Mouse (Mus musculus) lung, embryonic 15.5 days (tissue): ENCODE results near the gene Serpina3b. TPM values are rescaled to one million over a fixed set of nuclear protein-coding genes. Genes with fewer than 3 reads are reported as not detected.
A peak's percentile ranks its signal among the peaks of the same experiment; 100 is the strongest.

Experiments used
- ATAC-seq: fragments of 200-750 bp; cut with Nextera tagmentation; 2 replicates; pipeline ENCODE4 v1.8.0; 2017; ENCODE audit warnings: moderate number of reproducible peaks, borderline replicate concordance; ENCODE audit not compliant: low FRiP score, low TSS enrichment; ENCODE audit errors: extremely low read depth
- H3K27ac ChIP-seq: fragments of 300-500 bp; sonication (generic); 2 replicates; pipeline ENCODE4 v1.5.1; 2015; ENCODE audit warnings: moderate library complexity, mild to moderate bottlenecking, inconsistent platforms
- H3K27me3 ChIP-seq: fragments of 300-500 bp; sonication (generic); 2 replicates; pipeline ENCODE4 v1.6.1; 2015; ENCODE audit warnings: inconsistent platforms
- H3K36me3 ChIP-seq: fragments of 300-500 bp; sonication (generic); 2 replicates; pipeline ENCODE4 v1.6.1; 2015; ENCODE audit warnings: inconsistent platforms
- H3K4me1 ChIP-seq: fragments of 300-500 bp; sonication (generic); 2 replicates; pipeline ENCODE4 v1.6.1; 2015; ENCODE audit warnings: inconsistent platforms
- H3K4me2 ChIP-seq: fragments of 300-500 bp; sonication (generic); 2 replicates; pipeline ENCODE4 v1.6.1; 2015; ENCODE audit warnings: inconsistent platforms, mild to moderate bottlenecking, moderate library complexity
- H3K4me3 ChIP-seq: fragments of 300-500 bp; sonication (generic); 2 replicates; pipeline ENCODE4 v1.5.1; 2015; ENCODE audit warnings: mild to moderate bottlenecking, inconsistent platforms
- H3K9ac ChIP-seq: fragments of 300-500 bp; sonication (generic); 2 replicates; pipeline ENCODE4 v1.6.1; 2015; ENCODE audit warnings: inconsistent platforms
- H3K9me3 ChIP-seq: fragments of 300-500 bp; sonication (generic); 2 replicates; pipeline ENCODE4 v1.6.1; 2016; ENCODE audit warnings: inconsistent platforms
- WGBS: fragments of 180-500 bp; shearing (Covaris S2); methylation state at CpG from one replicate; pipeline ENCODE4 v1.1.7; 2015; 5-methylcytosine and 5-hydroxymethylcytosine counted together
- polyA plus RNA-seq: library from polyadenylated mRNA; unstranded; fragments of >200 nt; fragmentation: Nextera tagmentation; extraction: Ambion mirVana; gene quantifications from 2 replicates; pipeline ENCODE4 v1.2.1, GENCODE M21; 2015

Serpina3b gene
- polyA plus RNA-seq, 1 experiment from 2014 or later, result not detected

DNA sequence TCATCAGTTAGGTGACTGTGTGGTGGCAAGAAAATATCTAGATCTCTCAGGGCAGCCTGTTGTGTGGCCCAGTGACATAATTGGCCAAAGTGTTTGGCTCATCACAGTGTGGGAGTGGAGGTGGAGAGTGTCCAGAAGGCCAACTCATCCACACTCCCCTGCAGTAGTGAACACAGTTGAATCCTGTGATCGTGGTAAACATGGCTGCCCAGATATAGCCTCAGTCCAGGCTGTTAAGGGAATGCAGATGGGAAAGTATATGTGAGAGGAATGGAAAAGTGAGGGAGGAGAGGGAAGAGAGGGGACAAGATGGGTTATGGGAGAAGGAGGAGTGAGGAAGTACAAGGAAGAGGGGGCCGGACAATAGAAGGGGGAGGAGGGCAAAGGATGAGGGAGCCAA is 51.2 kb downstream of the Serpina3b start:
- H3K27me3 ChIP-seq, result no peaks in the 10 kb centered on the region
- no peak overlapping the region for H3K27ac ChIP-seq
- WGBS, result 68% methylated on average over 2 of the region's 2 CpGs
- H3K4me1 ChIP-seq, result no peaks in the 10 kb centered on the region
- H3K9ac ChIP-seq, result no peak overlapping the region
- peak; percentile 11; the same call in 1 of the 2 replicates for ATAC-seq
- no peak overlapping the region for H3K4me3 ChIP-seq
- H3K9me3 ChIP-seq, result no peaks in the 10 kb centered on the region
- H3K36me3 ChIP-seq, result no peaks in the 10 kb centered on the region
- no peak overlapping the region for H3K4me2 ChIP-seq

DNA sequence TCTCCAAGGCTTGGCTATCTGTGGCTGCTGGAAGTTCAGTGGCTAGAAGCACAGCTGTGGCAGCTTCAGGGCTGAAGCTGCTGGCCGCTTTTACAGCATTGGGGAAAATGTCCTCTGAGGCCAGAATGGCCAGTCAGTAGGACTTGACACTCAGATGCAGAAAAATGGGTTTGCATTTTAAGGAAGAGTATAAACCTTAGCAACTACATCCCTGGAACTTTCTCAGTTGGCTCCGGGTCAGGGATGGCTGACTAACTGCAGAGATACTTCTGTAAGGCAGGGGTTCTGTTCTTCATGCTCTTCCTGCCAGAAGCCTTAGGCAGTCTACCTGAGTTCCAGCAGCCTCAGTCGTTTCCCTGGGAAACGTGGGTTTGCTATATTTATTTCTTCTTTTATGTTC is 57.2 kb downstream of the Serpina3b start:
- no peak overlapping the region for H3K4me2 ChIP-seq
- H3K36me3 ChIP-seq, result no peaks in the 10 kb centered on the region
- no peaks in the 10 kb centered on the region for H3K27me3 ChIP-seq
- no peaks in the 10 kb centered on the region for H3K4me1 ChIP-seq
- H3K4me3 ChIP-seq, result no peak overlapping the region
- 71% methylated on average over 4 of the region's 4 CpGs for WGBS
- no peak for ATAC-seq
- H3K27ac ChIP-seq, result no peak overlapping the region
- no peaks in the 10 kb centered on the region for H3K9me3 ChIP-seq
- no peak overlapping the region for H3K9ac ChIP-seq

DNA sequence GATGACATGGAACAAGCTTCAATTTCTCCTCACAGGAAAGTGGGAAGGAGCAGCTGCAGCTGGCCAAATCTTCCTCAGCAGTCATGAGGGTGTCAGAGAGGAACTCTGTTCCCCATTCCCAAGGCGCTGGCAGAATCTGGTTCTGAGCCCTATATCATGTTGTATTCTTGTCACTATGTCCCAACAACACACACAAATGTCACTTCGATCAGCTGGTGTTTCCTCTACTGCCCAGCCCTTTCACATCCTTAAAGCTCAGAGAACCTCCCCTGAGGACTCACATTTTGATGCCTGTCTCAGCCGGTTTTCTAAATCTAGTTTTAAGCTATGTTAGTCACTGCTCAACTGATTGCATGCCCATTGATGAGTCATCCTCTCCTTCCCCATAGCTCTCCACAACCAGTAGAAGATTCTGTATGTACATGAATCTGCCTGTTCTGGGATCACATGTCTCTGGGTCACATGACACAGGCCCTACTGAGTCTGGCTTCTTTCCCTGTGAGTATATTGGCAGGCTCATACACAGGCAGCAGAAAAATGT is 58.3 kb downstream of the Serpina3b start:
- H3K4me1 ChIP-seq, result no peaks in the 10 kb centered on the region
- ATAC-seq, result peak; percentile 76
- 0 out of 2 replicates have a peak overlapping the region, but pooled peaks have one; percentile 5 for H3K27ac ChIP-seq
- no peak overlapping the region for H3K4me2 ChIP-seq
- H3K27me3 ChIP-seq, result no peaks in the 10 kb centered on the region
- H3K36me3 ChIP-seq, result no peaks in the 10 kb centered on the region
- H3K4me3 ChIP-seq, result no peak overlapping the region
- H3K9ac ChIP-seq, result no peak overlapping the region
- 43% methylated on average over 3 of the region's 3 CpGs for WGBS
- no peaks in the 10 kb centered on the region for H3K9me3 ChIP-seq

Other genes with a start within 250 kb of the Serpina3b start
- gene Serpina1c, start 223.1 kb upstream of the Serpina3b start, polyA plus RNA-seq, result 0.36 and 1.8 TPM in 2 replicates
- 0.40 and 1.1 TPM in 2 replicates for gene Serpina1e, start 169.0 kb upstream of the Serpina3b start, polyA plus RNA-seq
- gene Serpina11, start 138.0 kb upstream of the Serpina3b start, polyA plus RNA-seq, result not detected in 2 replicates
- 0.24 and 0.32 TPM in 2 replicates for gene Serpina9, start 114.2 kb upstream of the Serpina3b start, polyA plus RNA-seq
- not detected in 2 replicates for gene Serpina12, start 83.6 kb upstream of the Serpina3b start, polyA plus RNA-seq
- 0.06 TPM in 1 of 2 replicates, not detected in the other for gene Serpina5, start 26.9 kb upstream of the Serpina3b start, polyA plus RNA-seq
- gene Serpina3a, start 15.3 kb upstream of the Serpina3b start, polyA plus RNA-seq, result not detected in 2 replicates
- gene Serpina3c, start 25.9 kb downstream of the Serpina3b start, polyA plus RNA-seq, result 0.12 TPM in 1 of 2 replicates, not detected in the other
- 0.15 TPM in 1 of 2 replicates, not detected in the other for gene Serpina3f, start 86.5 kb downstream of the Serpina3b start, polyA plus RNA-seq
- gene Serpina3g, start 108.2 kb downstream of the Serpina3b start, polyA plus RNA-seq, result 1.6 and 4.4 TPM in 2 replicates
- gene Serpina3i, start 135.1 kb downstream of the Serpina3b start, polyA plus RNA-seq, result 0.19 and 0.65 TPM in 2 replicates
- 0.06 TPM in 1 of 2 replicates, not detected in the other for gene Serpina3j, start 186.6 kb downstream of the Serpina3b start, polyA plus RNA-seq
- not detected in 2 replicates for gene Serpina3k, start 210.5 kb downstream of the Serpina3b start, polyA plus RNA-seq
- gene Serpina3m, start 210.5 kb downstream of the Serpina3b start, polyA plus RNA-seq, result not detected in 2 replicates